Mouse (Mus musculus) ES-CJ7 (cell line): Measurements from ENCODE around the gene Loxl1.
"Not testable (repeated sequence)": the region's sequence is repeated elsewhere in the genome, so short reads cannot be mapped to it uniquely, and the experiment has no call there.

Experiments
- DNase-seq: peaks from one replicate; pipeline ENCODE4 v3.0.0; 2011; ENCODE audit warnings: low read depth, low spot score

Gene Loxl1

DNA sequence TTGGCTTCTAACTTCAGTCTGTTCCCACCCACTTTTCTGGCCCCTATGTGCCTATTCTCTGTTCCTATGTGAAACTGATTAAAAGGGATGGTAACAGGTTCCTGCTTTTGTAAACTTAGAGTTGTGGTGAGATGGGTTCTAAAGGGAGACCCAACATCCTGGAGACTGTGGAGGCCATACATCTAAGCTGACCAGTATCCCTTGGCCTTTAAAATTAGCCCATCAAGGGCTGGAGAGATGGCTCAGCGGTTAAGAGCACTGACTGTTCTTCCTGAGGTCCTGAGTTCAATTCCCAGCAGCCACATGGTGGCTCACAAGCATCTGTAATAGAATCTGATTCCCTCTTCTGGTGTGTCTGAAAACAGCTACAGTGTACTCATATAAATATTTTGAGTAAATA, 62.3 kb downstream of the Loxl1 start:
- DNase-seq: not testable (repeated sequence)

- no peak for DNase-seq
Measured at GRCm38 (mm10) chr9:58250322-58250721, 62.7 kb downstream of the Loxl1 start.

DNA sequence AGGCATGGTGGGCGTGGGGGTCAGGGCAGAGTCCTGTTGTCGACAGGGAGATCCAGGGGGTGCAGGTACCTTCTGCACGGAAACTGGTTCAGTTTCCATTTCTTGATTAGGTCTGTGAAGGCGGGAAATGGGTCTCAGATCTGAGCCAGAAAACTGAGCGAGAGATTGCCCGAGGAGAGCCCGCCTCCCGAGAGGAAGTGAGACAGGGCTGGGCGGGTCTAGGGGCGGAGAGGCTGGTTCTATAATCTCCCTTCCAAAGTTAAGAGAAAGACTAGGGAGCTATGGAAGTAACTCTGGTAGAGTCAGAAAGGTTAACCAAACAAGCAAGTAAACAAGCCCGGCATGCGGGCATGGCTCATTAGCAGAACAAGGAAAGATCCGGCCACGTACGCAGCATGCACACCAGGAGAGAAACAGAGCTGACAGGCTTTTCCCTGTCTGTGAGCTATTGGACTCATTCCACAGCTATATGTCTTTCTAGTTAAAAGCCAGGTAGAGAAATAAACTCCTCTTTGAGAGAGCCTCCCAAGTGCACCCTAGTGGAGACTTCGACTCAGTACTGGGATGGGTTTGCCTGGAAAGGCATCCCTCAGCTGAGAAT, 63.3 kb downstream of the Loxl1 start, which contains the start of gene Pml:
Gene Pml (minus strand): TSS at position 195 of the 601 bp plus-strand sequence.
- peak; percentile 83 for DNase-seq

GRCm38 (mm10) chr9:58248746-58249413, 64.1 kb downstream of the Loxl1 start:
- no peak for DNase-seq

GRCm38 (mm10) chr9:58247064-58247759, 65.8 kb downstream of the Loxl1 start:
- DNase-seq: peak; percentile 87

DNA sequence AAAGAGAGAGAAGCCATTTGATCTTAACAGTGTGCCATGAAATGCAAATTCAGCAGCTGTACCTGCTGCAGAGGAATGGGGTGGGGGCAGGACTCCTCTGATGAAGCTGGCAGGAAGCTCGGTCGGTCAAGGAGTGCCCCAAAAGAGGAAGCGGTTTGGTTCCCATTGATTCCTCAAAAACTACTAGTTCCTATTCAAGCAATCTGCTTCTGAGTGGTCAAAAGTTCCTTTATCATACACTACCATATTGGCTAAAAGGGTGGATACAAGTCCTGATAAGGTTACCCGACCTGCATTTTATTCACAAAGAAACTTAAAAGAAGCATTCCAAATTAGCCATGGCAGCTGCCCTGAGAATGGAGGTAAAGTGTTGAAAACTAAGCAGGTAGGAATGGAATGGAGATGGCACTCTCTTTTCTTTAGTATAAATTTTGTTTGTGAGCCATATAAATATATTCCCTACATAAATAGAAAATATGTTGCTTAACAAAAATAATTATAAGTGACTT, 66.8 kb downstream of the Loxl1 start:
- peak; percentile 53 for DNase-seq

- peak; percentile 76 for DNase-seq
Measured at GRCm38 (mm10) chr9:58243696-58244095, 69.3 kb downstream of the Loxl1 start.

DNA sequence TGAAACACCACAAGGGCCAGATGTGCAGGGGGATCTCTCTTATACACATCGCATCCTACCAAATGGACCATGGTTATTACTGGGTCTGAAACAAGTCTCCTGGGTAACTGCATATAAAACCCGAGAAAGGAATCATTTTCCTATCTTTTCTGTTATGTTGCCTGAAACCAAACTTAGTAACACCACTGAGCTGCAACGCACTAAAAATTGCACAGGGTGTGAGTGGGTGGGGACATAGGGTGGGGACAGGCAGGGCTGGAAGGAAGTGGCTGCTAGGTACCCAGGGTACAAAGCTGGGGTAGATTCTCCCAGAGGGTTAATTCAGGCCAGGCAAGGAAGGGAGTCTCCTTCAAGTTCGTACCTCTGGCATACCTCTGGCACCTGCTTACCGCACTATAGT, 70.3 kb downstream of the Loxl1 start:
- DNase-seq: no peak

DNA sequence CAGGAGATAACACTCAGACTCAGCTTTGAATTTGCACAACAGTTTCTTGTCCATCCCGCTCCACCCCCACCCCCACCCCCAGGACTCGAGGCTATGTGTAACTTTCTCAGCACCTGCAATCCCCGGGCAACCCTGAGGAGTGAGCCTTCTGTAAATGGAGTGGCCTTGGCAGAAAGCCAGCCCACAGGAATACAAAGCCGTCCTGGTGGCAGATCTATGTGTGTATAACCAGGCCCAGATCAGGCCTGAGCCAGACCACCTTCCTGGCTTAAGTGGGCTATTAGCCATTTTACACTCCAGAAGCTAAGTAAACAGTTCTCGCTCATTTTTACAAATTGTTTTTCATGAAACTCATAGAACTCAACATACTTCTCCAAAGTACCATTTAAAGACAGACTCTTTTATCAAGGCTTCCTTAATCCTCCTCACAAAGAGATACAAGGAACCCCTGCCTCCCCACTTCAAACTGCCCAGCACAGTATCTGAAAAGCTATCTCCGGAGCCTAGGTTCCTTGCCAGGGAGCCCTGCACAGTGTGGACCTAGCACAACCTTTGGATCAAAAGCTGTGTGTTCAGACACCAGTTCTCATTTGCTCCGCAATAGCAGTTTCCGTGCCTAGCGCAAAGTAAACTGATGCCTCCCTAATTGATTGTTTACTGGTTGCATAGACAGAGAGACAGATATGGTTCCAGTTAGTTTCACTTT, 71.1 kb downstream of the Loxl1 start:
- DNase-seq: peak; percentile 95
